Mouse (Mus musculus) right cerebral cortex, postnatal 10 days (tissue): ENCODE measurements around the gene Mical1.
A peak's percentile ranks its signal among the peaks of the same experiment; 100 is the strongest.

ENCODE experiments used
- DNase-seq, 2 experiments: peaks; one replicate each; pipeline ENCODE4 v3.0.0; 2021; ENCODE audit warnings: low spot score in 2 of 2

Gene Mical1

GRCm38 (mm10) chr10:41519640-41520409 lies 43.7 kb downstream of the Mical1 start:
- DNase-seq: peak; percentile 58 to 62

- no peak for DNase-seq
Observed at GRCm38 (mm10) chr10:41520410-41520673, 44.2 kb downstream of the Mical1 start.

- no peak for DNase-seq
Observed at GRCm38 (mm10) chr10:41523386-41523785, 47.3 kb downstream of the Mical1 start.

- no peak for DNase-seq
Observed at GRCm38 (mm10) chr10:41525696-41526095, 49.6 kb downstream of the Mical1 start.

GRCm38 (mm10) chr10:41529972-41530371 lies 53.9 kb downstream of the Mical1 start:
- DNase-seq: no peak

- DNase-seq: no peak
Observed at GRCm38 (mm10) chr10:41535991-41536390, 59.9 kb downstream of the Mical1 start.
